Mouse (Mus musculus) gastrocnemius, postnatal 4 days (tissue): Measurements from ENCODE around the gene Ikzf5. TPM values are rescaled to one million over a fixed set of nuclear protein-coding genes. Genes with fewer than 3 reads are reported as not detected.

Source experiments
- DNase-seq, 2 experiments: peaks; one replicate each; pipeline ENCODE4 v3.0.0; 2021 to 2022; ENCODE audit warnings: low spot score in 2 of 2, mixed read lengths in 2 of 2
- total RNA-seq, 2 experiments: library from RNA; stranded (reverse); gene quantifications; 2 replicates each; pipeline ENCODE4 v1.2.3; 2021

Gene Ikzf5
- total RNA-seq, 2 experiments from 2014 or later: 27.0 to 32.2 TPM

- DNase-seq: no peak
Observed at GRCm38 (mm10) chr7:131356105-131356504, 54.2 kb downstream of the Ikzf5 start.

GRCm38 (mm10) chr7:131345856-131346541, 64.3 kb downstream of the Ikzf5 start:
- no peak for DNase-seq

Other genes with a start within 250 kb of the Ikzf5 start
- gene 5430419D17Rik, start 236.1 kb downstream of the Ikzf5 start, total RNA-seq: not detected
- not detected for gene Cuzd1, start 88.2 kb downstream of the Ikzf5 start, total RNA-seq
- not detected for gene Fam24b, start 81.0 kb downstream of the Ikzf5 start, total RNA-seq
- gene Fam24a, start 76.7 kb downstream of the Ikzf5 start, total RNA-seq: not detected
- gene 2310057M21Rik, start 47.8 kb downstream of the Ikzf5 start, total RNA-seq: 10 to 100 TPM; 13.7 to 19.7 TPM
- gene Pstk, start 39.4 kb downstream of the Ikzf5 start, total RNA-seq: 10 to 100 TPM; 28.5 to 34.0 TPM
- gene Acadsb, start 80 bp upstream of the Ikzf5 start, total RNA-seq: 10 to 100 TPM; 76.4 to 77.9 TPM
- not detected for gene Hmx3, start 132.3 kb upstream of the Ikzf5 start, total RNA-seq
- not detected for gene Hmx2, start 138.3 kb upstream of the Ikzf5 start, total RNA-seq
- gene Bub3, start 149.7 kb upstream of the Ikzf5 start, total RNA-seq: 10 to 100 TPM; 46.6 to 54.8 TPM